Mouse (Mus musculus) right cerebral cortex, postnatal 4 days (tissue): ENCODE measurements around the gene Luc7l2.
"Not testable (repeated sequence)": the region's sequence is repeated elsewhere in the genome, so short reads cannot be mapped to it uniquely, and the experiment has no call there.

Experiments used
- DNase-seq: peaks from one replicate; pipeline ENCODE4 v3.0.0-alpha.2; 2022

The Luc7l2 gene

DNA sequence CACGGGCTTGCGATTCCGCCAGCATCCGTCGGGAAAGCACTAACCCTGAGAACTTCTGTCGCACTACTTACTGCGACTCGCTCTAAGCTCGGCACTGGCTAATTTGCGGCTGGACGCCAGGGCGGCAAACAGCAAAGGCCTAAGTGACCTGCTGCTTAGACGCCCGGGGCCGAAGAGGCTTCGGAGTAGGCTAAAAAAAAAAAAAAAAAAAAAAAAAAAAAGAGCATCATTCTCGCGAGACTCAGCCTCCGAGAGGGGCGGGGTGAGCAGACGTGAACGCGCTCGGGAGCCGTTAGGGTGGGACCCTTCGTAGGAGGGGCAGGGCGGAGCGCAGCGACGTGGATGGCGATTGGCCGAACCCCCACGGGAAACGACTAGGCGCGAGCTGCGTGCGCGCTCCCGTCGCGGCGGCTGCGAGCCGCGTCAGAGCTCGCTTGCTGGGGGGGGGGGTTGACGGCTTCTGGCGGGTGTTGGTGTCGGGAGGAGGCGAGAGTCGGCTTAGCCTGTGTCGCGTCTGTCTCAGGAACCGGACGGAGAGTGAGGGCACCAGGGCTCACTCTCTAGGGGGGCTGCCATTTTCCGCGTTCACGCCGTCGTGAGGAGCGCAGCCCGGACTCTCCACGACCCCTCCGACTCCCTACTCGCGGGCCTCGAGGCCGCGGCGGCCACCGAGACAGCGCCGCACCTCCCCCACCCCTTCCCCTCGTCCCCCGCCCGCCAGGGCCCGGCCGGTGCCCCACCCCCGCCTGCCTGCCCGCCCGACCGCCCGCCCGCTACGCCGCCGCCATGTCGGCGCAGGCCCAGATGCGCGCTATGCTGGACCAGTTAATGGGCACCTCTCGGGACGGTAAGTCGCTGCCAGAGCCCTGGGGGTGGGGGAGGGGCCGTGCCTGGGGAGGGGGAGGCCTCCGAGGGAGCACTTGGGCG is at the start of gene Luc7l2:
TSS of gene Luc7l2 (plus strand) at position 273 of the 927 bp plus-strand sequence.
- DNase-seq = peak; percentile 94

DNA sequence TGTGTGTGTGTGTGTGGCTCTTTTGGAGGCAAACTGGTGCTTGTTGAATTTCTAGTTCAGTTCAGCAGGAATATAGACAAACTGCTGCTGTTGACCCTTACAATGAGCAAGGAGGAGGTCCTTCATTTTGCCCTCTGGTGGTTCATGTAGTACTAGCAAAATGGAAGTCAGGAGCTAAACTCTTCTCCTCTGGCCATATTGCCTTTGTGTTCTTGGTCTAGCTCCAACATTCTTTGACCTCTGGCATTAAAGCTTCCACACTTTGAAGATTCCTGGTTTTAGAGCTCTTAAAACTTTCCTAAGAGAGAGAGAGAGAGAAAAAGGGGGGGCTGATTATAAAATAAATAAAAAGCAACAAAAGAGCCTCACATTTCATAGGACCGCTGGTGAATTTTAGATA is 39.0 kb upstream of the Luc7l2 start:
- no peak for DNase-seq

DNA sequence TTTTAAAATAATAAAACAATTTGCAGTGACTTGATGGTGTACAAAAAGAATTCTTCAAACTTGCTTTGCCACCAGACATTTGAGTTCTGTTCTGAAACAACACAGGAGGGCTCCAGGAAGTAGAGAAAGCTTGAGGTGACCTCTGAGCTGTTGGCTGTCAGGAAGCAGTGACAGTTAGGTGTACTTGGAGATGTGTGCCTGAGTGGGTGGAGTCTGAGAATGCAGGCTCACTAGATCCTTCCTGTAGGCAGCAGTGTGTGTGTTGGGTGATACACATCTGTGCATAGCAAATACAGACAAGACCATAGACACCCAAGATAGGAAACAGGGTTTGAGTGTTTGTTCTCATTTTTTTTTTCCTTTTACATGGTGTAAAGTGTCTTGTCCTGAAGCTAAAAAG is 38.3 kb upstream of the Luc7l2 start:
- DNase-seq = no peak

DNA sequence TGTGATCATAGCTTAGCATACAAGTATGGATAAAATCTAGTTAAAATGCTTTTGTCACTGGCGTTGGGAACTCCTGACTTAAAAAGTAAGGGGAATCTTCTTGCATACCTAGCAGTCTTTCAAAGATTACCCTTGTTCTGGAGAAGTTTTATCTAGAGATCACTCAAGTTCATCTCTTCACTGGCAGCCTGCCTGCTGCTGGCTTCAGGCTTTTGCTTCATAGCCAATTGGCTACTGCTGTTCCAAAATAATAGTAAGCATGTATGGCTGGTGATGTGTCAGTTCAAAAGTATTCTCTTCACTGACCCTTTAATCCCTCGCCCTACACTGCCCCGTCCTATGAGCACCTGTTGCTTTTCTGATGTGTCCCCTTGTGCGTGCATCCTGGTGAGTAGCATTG is 35.9 kb upstream of the Luc7l2 start:
- DNase-seq = no peak

DNA sequence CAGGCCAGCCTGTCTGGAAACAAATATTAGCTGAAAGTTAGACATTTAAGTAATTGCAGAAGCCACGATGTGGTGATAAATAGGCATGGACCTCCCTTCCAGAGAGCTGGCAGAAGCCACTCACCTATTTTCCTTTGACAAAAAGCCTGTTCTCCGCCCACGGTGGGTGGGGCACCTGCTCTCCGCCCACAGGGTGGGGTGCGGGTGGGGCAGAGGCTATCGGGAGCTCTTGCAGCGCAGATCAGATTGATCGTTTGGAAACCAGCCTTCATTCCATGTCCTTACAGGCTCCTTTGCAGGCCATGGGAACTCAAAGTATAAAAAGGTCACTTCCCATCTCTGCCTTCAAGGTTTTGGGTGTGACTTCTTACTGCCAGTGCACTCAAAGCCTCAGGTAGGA is 27.3 kb upstream of the Luc7l2 start:
- no peak for DNase-seq

DNA sequence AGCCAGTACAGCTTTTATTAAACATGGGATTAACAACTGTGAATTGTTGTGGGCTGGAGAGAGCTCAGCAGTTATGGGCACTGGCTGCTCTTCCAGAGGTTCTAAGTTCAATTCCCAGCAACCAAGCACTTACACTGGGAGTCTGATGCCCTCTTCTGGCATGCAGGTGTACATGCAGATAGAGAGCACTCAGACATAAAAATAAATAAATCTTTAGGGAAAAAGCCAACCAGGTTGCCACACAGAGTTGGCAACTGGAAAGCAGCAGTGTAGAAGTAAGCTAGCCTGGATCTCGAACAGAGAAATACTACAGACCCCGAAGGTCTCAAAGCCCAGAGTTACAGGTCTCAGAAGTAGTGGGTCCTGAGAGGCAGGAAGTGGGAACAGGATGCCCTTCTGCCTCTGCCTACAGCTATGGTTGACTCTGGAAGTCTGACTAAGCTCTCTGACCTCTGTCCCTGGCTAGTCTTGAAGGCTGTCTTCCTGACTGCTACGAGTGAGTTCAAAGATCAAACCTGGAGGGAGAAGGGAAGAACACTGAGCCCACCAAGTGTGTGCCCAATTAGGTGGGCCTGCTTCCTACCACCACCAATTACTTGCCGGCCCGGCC is 19.8 kb upstream of the Luc7l2 start:
- no peak for DNase-seq

DNA sequence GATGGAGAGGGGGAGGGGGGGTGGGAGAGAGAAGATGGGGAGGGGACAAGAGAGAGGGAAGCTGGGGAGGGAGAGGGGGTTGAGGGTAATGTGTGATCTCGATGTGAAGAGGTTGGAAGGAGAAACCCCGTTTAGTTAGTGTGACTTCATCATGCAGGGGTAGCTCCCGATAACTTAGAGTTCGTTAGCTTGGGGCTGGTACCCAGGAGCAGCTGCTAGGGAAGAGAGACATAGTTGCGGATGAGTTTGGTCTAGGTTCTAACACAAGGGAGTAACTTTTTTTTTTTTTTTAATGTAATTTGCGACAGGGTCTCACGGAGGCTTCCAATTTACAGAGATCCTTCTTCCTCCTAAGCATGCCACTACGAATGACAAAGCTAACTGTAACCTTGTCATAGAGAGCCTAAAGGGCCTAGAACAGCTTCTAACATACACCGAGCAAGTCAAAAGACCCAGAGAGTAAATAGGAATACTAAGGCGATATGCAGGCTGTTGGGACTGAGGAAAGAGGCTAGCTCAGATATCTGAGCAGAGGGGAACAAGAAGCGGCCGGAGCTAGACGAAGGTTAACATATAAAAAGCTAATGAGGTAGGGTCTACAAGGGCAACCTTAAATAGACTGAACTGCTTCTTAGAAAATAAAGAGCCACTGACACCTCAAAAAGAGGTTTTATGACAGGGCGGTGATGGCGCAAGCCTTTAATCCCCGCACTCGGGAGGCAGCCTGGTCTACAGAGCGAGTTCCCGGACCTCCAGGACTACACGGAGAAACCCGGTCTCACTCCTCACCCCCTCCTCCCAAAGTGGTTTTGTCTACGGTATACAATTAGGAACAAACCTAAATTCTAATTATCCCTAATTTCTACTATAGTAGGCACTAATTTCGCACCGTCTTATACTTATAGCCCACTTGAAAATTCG is 18.4 kb upstream of the Luc7l2 start:
- DNase-seq = peak; percentile 30

DNA sequence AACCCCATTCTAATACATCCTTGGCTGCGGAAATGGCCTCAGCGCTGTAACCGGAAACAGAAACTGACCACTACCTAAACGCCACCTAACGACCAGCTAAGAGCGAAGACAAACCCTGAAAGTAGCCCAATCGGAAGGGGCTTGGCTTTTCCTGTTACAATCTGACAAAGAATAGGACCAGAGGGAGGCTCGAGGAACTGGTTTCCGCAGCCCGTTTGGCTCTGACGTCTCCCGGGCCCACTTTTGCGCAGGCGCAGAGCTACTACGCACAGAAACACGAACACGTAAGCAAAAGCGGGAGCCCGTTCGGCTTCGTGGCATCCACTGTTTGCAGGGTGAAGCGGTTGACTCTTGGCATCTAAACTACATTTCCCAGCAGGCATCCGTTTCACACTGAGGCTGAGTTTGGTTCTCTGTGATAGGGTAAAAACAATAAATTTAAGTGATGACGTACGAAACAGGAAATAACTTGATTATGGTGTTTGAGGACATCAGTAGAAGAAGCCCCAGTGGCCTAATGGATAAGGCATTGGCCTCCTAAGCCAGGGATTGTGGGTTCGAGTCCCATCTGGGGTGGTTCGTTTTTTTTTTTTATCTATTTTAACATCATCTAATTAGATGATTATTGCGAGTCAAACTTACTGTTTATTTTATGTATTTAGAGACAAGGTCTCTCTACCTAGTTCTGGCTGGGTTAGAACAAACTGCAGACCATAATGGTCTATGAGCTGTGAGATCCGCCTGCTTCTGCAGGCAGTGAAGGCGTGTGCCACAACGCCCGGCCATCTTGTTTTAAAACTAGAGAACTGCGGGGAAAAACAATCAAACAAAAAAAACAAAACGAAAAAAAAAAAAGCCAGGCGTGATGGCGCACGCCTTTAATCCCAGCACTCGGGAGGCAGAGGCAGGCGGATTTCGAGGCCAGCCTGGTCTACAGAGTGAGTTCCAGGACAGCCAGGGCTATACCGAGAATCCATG is 17.4 kb upstream of the Luc7l2 start, which contains the start of gene Fmc1:
TSS of gene Fmc1 (plus strand) at position 75 of the 978 bp plus-strand sequence.
- peak; percentile 97 for DNase-seq

DNA sequence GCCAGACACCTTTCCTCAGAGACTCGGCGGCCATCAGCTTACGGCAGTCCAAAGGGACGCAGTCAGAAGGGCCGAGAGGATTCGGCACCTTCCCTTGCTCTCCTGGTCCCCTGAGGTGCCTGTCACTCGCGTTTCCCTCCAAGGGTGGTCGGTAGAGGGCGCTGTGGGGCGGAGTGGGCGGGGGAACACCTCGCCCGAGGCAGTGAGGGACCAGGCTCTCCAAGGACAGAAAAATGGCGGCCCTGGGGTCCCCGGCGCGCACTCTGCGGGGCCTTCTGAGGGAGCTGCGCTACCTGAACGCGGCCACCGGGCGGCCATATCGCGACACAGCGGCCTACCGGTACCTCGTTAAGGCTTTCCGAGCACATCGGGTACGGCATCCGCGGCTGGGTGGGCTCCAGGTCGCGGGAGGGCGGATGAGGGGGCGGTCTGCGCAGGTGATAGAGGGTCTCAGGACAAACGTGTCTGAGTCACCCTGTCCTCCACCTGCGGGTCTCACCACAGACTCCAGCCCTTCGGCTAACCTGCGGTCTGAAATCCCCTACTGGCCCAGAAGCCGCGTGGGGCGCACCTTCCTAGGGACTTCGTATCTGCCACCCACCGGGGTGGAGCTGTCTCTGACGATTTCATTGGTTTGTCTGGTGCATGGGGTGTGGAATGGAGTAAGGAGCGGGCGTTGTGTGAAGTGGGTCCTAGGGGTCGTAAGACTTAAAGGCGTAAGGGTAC is 16.3 kb upstream of the Luc7l2 start:
- peak; percentile 100 for DNase-seq

DNA sequence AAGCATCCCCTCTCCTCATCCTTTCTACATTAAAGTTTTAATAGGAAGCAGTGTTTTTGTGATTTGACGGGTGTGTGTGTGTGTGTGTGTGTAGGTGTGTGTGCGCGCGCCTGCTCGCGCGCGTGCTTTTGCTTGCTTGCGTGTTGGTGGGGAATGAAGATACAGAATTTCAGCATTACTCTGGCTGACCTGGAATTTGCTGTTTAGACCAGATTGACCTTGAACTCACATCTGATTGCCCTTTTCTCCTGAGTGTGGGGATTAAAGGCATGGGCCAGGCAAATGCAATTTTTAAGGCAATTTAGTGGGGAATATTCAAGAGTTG is 15.8 kb upstream of the Luc7l2 start:
- no peak for DNase-seq

DNA sequence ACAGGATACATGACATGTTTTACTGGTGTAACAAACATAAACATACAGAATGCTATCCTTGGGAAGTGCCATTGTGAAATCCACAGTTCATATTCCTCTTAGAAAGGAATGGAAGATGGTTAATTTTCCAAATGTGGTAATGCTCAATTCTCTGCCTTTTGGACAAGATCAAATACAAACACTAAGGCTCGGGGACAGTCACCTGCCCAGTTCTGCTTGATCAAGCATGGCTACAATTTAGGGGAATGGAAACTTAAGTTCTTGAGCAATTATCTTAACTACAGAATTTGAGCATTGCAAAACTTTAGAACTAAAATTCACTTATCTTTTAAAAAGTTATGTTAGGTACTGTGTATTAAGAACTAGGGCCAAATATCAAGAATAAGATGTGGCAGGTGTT is 15.3 kb upstream of the Luc7l2 start:
- DNase-seq = no peak

DNA sequence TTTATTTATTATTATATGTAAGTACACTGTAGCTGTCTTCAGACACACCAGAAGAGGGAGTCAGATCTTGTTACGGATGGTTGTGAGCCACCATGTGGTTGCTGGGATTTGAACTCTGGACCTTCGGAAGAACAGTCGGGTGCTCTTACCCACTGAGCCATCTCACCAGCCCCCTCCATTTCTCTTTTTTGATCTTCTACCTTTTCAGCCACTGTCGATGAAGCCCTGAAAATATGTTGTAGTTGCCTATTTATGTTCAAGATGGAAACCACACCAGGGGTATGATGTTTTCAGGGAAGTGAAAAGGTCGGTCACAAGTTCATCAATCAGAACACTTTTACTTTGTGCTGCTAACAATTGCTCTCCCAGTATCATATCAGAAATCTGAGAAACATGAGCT is 7.0 kb upstream of the Luc7l2 start:
- not testable (repeated sequence) for DNase-seq

DNA sequence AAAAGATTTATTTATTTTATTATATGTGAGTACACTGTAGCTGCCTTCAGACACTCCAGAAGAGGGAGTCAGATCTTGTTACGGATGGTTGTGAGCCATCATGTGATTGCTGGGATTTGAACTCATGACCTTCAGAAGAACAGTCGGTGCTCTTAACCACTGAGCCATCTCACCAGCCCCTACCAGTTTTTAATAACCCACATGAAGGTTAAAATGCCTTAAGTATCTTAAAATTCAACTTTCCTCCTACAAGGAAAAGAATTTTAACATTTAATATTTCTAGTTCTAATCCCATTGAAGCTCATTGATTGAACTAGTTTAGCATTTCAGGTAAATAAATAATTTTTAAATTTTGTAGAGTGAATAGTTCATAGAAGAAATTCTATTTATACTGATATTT is 4.1 kb upstream of the Luc7l2 start:
- DNase-seq = not testable (repeated sequence)

DNA sequence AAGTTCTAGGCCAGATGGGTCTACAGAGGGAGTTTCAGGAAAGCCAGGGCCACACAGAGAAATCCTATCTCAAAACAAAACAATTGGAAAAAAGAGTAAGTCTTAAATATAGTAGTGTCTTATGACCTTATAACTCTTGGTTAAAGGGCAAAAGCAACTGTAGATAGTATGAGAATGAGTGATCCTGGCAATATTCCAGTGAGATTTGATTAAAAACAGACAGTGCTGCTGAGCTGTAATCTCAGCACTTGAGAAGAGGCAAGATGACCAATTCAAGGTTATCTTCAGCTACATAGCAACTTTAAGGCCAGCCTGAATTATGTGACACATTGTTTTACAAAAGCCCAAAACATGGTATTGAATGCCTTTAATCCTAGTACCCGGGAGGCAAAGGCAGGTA is 3.4 kb upstream of the Luc7l2 start:
- no peak for DNase-seq

DNA sequence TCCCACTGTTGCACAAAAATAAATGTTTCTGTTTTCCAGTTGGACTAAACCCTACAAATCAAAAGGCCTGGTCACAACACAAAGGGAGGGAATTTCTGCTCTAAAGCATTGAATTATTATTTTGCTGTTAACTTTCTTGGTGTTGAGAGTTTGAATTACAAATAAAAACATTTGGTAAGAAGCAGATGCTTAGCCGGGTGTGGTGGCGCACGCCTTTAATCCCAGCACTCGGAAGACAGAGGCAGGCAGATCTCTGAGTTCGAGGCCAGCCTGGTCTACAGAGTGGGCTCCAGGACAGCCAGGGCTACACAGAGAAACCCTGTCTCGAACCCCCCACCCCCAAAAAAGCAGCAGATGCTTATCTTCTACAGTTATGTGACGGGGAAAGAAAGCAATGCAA is 2.5 kb upstream of the Luc7l2 start:
- not testable (repeated sequence) for DNase-seq

DNA sequence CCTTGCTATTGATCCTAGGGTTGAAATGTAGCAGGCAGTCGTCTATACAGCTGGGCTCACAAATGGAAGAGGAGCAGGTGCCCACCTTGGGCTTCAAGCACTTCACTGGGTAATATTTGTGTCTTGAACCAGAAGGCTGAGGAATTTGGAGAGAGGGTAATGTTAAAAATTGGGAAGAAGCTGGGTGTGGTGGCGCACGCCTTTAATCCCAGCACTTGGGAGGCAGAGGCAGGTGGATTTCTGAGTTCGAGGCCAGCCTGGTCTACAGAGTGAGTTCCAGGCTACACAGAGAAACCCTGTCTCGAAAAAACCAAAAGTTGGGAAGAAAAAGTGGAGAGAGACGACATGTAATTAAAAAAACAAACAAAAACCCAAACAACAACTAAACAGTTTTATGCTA is 1.3 kb upstream of the Luc7l2 start:
- DNase-seq = not testable (repeated sequence)

DNA sequence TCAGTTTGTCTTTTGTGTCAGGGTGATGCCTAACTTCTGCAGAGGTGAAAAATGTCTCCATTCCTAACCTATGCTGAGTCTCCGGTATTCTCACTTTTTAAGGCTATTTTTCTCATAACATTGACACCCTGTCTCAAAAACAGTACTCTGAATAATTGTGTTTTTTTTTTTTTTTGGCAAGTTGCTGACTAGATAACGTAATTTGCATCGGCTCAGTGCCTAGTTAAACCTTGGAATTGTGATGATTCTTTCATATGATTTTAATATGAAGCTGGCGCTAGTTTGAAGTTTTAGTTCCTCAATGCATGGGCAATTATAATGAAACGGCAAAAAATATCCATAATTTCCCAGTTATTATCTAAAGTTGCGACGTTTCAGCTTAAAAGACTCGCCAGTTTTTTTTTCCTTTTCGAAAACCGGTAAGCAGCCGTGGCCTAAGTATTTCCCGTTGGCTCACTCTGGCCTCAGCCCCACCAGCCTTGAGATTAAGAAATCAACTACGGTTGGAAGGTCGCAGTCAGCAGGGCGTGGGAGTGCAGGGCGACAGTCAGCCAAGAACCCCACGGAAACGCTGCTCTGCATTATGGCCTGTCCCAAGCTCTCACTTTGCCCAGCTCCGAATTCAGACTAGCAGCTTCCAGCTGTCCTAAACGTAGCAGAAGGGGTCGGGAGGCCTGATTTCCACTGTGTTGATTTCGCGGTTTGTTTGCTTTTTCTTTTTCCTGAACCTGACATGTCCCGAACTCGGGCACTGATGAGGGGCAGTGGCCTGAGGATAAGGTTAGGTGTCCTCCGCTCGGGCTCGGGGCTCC is 678 bp upstream of the Luc7l2 start:
- no peak for DNase-seq

DNA sequence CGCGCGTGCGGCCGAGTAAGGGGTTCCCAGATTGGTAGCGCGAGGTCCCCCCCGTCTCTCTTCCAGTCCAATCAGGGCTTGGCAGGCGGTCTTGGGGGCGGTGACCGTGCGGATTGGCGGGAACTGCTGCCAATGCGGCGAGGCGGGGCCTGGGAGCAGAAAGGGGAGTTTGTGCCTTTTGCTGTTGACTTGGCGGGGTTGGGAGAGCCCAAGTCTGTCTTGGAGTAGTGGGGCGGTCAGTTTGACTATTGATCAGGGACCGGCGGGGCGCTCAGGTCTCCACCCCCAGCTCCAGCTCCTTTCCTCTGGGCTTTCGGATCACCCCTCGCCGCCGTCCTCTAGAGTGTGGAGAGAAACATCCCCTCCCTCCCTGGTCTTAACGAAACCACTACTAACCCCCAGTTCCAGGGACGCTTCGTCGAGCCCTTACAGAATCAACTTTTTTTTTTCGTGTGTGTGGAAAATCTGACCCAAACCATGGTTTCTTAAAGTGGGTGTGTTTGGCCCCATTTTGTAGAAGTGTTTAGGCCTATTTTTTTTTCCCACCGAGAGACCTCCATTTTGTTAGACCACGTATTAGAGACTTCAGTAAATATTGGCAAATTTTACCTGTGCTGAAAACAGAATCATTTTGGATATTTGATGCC is 978 bp downstream of the Luc7l2 start:
- peak; percentile 98 for DNase-seq

DNA sequence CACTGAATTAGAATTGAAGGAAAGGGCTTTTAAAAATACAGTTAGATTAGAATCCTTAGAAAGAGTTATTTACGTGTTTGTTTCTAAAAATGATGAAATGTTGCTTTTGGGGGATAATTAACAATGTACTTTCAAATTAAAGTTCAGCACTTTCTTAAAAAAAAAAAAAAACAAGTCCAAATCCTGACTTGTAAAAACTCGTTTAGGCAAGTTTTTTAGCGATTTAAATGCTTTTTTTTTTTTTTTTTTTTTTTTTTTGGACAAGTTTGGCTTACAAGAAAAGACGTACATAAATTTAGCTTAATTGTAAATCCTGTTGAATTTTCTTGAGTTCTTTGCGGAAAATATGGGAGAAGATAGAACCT is 1.5 kb downstream of the Luc7l2 start:
- no peak for DNase-seq

DNA sequence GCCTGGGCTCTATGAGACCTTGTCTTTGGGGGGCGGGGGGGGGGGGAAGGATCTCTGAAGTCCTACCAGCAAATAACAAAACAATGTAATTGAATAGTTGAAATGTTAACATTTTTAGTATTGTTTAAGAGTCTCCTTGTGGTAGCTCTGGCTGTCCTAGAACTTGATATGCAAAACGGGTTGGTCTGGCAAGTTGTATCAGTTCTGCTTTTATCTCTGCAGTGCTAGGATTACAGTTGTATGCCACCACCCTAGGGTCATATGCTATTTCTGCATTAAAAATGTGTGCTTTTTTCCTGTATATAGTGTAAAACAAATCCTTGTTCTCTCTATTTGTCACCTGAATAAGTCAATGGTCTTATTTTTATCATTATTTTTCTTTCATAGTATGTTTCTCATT is 25.0 kb downstream of the Luc7l2 start:
- DNase-seq = no peak
